Mouse (Mus musculus) kidney, adult 9 months (tissue): Measurements from ENCODE around the gene Bcl2l2.
A peak's percentile ranks its signal among the peaks of the same experiment; 100 is the strongest.

ENCODE experiments used
- DNase-seq: peaks from one replicate; pipeline ENCODE4 v3.0.0; 2022

Bcl2l2 gene

GRCm38 (mm10) chr14:54894296-54895151 lies 11.3 kb downstream of the Bcl2l2 start:
- DNase-seq: peak; percentile 63

GRCm38 (mm10) chr14:54897445-54897844 lies 14.3 kb downstream of the Bcl2l2 start:
- DNase-seq: no peak

- DNase-seq: peak; percentile 90
Observed at GRCm38 (mm10) chr14:54900383-54900782, 17.2 kb downstream of the Bcl2l2 start.

GRCm38 (mm10) chr14:54903641-54904040 lies 20.5 kb downstream of the Bcl2l2 start:
- no peak for DNase-seq

- DNase-seq: no peak
Observed at GRCm38 (mm10) chr14:54908682-54909081, 25.5 kb downstream of the Bcl2l2 start.

GRCm38 (mm10) chr14:54912109-54912850 lies 29.1 kb downstream of the Bcl2l2 start:
- no peak for DNase-seq

GRCm38 (mm10) chr14:54912886-54913285 lies 29.7 kb downstream of the Bcl2l2 start, which contains the start of gene Slc22a17:
Gene Slc22a17, minus strand, starts transcription at chr14:54913132.
- DNase-seq: peak; percentile 56

- no peak for DNase-seq
Observed at GRCm38 (mm10) chr14:54913343-54913742, 30.2 kb downstream of the Bcl2l2 start.

GRCm38 (mm10) chr14:54920076-54920685 lies 37.0 kb downstream of the Bcl2l2 start:
- DNase-seq: no peak

GRCm38 (mm10) chr14:54924641-54925348 lies 41.6 kb downstream of the Bcl2l2 start:
- no peak for DNase-seq

GRCm38 (mm10) chr14:54925349-54926342 lies 42.5 kb downstream of the Bcl2l2 start, which contains the start of gene Efs:
Gene Efs, minus strand, starts transcription at chr14:54926126.
- peak; percentile 28 for DNase-seq

GRCm38 (mm10) chr14:54926401-54927158 lies 43.4 kb downstream of the Bcl2l2 start:
- DNase-seq: no peak

GRCm38 (mm10) chr14:54927296-54927695 lies 44.1 kb downstream of the Bcl2l2 start:
- DNase-seq: no peak

- DNase-seq: no peak
Observed at GRCm38 (mm10) chr14:54929801-54930200, 46.6 kb downstream of the Bcl2l2 start.

GRCm38 (mm10) chr14:54930431-54930830 lies 47.3 kb downstream of the Bcl2l2 start:
- no peak for DNase-seq

- DNase-seq: no peak
Observed at GRCm38 (mm10) chr14:54932645-54933150, 49.5 kb downstream of the Bcl2l2 start, which contains the start of gene Il25. Gene Il25, plus strand, starts transcription at chr14:54932695.

GRCm38 (mm10) chr14:54935904-54936830 lies 53.0 kb downstream of the Bcl2l2 start, which contains the start of gene Cmtm5:
Gene Cmtm5, plus strand, starts transcription at chr14:54936261.
- DNase-seq: no peak

- DNase-seq: no peak
Observed at GRCm38 (mm10) chr14:54936831-54937160, 53.6 kb downstream of the Bcl2l2 start.
